Mouse (Mus musculus) spleen, adult 2 months (tissue): ENCODE results near the gene Cd40. TPM values are rescaled to one million over a fixed set of nuclear protein-coding genes. Genes with fewer than 3 reads are reported as not detected.

Experiments
- DNase-seq, 2 experiments: peaks; one replicate each; pipeline versions ENCODE4 v3.0.0 to v3.0.0-alpha.2; 2012 to 2021; ENCODE audit warnings: low spot score in 2 of 2, low read depth in 1 of 2
- H3K27ac ChIP-seq: fragments of 200-500 bp; 2 replicates; pipeline ENCODE4 v1.5.1; 2012; ENCODE audit warnings: low read length, inconsistent platforms; ENCODE audit not compliant: insufficient read depth
- H3K27me3 ChIP-seq: fragments of 200-500 bp; 2 replicates; pipeline ENCODE4 v1.6.1; 2012; ENCODE audit warnings: mild to moderate bottlenecking, moderate library complexity, low read length, inconsistent platforms; ENCODE audit not compliant: control insufficient read depth, insufficient read depth
- H3K36me3 ChIP-seq: fragments of 200-500 bp; 2 replicates; pipeline ENCODE4 v1.6.1; 2012; ENCODE audit warnings: mild to moderate bottlenecking, low read length, inconsistent platforms; ENCODE audit not compliant: control insufficient read depth, insufficient read depth
- H3K4me1 ChIP-seq: fragments of 200-500 bp; 2 replicates; pipeline ENCODE4 v1.6.1; 2011; ENCODE audit warnings: inconsistent platforms; ENCODE audit not compliant: control insufficient read depth, insufficient read depth, insufficient read length
- H3K4me3 ChIP-seq: fragments of 200-500 bp; 2 replicates; pipeline ENCODE4 v1.5.1; 2011; ENCODE audit warnings: mild to moderate bottlenecking, inconsistent platforms; ENCODE audit not compliant: insufficient read depth, insufficient read length; ENCODE audit errors: extremely low read depth
- CTCF ChIP-seq: fragments of 200-500 bp; IDR thresholded peaks from 2 replicates; pipeline ENCODE4 v1.5.1; 2011; ENCODE audit warnings: mild to moderate bottlenecking, inconsistent platforms; ENCODE audit not compliant: insufficient read depth, insufficient read length, insufficient replicate concordance; ENCODE audit errors: extremely low read depth
- POLR2A ChIP-seq: fragments of 200-500 bp; IDR thresholded peaks from 2 replicates; pipeline ENCODE4 v1.6.1; 2011; ENCODE audit warnings: low read depth, low read length, inconsistent platforms
- WGBS: fragments of 180-500 bp; shearing (Covaris S2); methylation state at CpG from one replicate; pipeline ENCODE4 v1.1.7; 2018; 5-methylcytosine and 5-hydroxymethylcytosine counted together
- polyA plus RNA-seq: library from polyadenylated mRNA; depleted of rRNA; stranded (reverse); fragments of >200 nt; gene quantifications from 2 replicates; pipeline ENCODE4 v1.2.3, GENCODE M21; 2012; rRNA removed

Cd40 gene
- polyA plus RNA-seq, 1 experiment, result 66.9 TPM

- 80% methylated on average over 9 of the region's 9 CpGs for WGBS
- Histone ChIP-seq H3K36me3 (no peaks in the 10 kb centered on the region), H3K4me1 (no peaks in the 10 kb centered on the region), H3K27me3 (no peaks in the 10 kb centered on the region), H3K27ac (no peak overlapping the region), H3K4me3 (no peak overlapping the region)
- DNase-seq, result no peak
- no peak for TF ChIP-seq POLR2A
- TF ChIP-seq CTCF, result no peak
These were observed 65.3 kb downstream of the Cd40 start for GRCm38 (mm10) chr2:165120765-165121164.

GRCm38 (mm10) chr2:165121206-165121840, 65.9 kb downstream of the Cd40 start:
- H3K36me3 ChIP-seq, result no peaks in the 10 kb centered on the region
- no peak for DNase-seq
- no peaks in the 10 kb centered on the region for H3K4me1 ChIP-seq
- TF ChIP-seq CTCF (no peak), POLR2A (no peak)
- H3K27ac ChIP-seq, result no peak overlapping the region
- no peak overlapping the region for H3K4me3 ChIP-seq
- WGBS, result 35% methylated on average over 10 of the region's 10 CpGs
- no peaks in the 10 kb centered on the region for H3K27me3 ChIP-seq

Other genes starting within 250 kb of the Cd40 start
- 7.7 and 9.3 TPM in 2 replicates for gene Zswim1, start 232.9 kb upstream of the Cd40 start, polyA plus RNA-seq
- gene Spata25, start 227.1 kb upstream of the Cd40 start, polyA plus RNA-seq, result 0.16 and 0.40 TPM in 2 replicates
- 318 and 362 TPM in 2 replicates for gene Ctsa, start 222.8 kb upstream of the Cd40 start, polyA plus RNA-seq
- 5.7 and 9.6 TPM in 2 replicates for gene Neurl2, start 222.2 kb upstream of the Cd40 start, polyA plus RNA-seq
- 48.3 and 51.8 TPM in 2 replicates for gene Pltp, start 197.9 kb upstream of the Cd40 start, polyA plus RNA-seq
- 33.2 and 36.7 TPM in 2 replicates for gene Pcif1, start 176.3 kb upstream of the Cd40 start, polyA plus RNA-seq
- 37.8 and 47.5 TPM in 2 replicates for gene Zfp335, start 143.9 kb upstream of the Cd40 start, polyA plus RNA-seq
- gene Mmp9, start 114.8 kb upstream of the Cd40 start, polyA plus RNA-seq, result 16.0 and 26.6 TPM in 2 replicates
- 1.2 and 1.3 TPM in 2 replicates for gene Slc12a5, start 94.8 kb upstream of the Cd40 start, polyA plus RNA-seq
- gene Ncoa5, start 20.8 kb upstream of the Cd40 start, polyA plus RNA-seq, result 25.1 and 28.7 TPM in 2 replicates
- not detected in 2 replicates for gene 1700025C18Rik, start 35.1 kb downstream of the Cd40 start, polyA plus RNA-seq
- 1.3 and 1.6 TPM in 2 replicates for gene Cdh22, start 179.2 kb downstream of the Cd40 start, polyA plus RNA-seq
- gene Slc35c2, start 232.2 kb downstream of the Cd40 start, polyA plus RNA-seq, result 77.7 and 99.2 TPM in 2 replicates